Mouse (Mus musculus) ES-Bruce4 (cell line): ENCODE results near the gene Vamp4.

ENCODE experiments used
- CTCF ChIP-seq: IDR thresholded peaks from one replicate; pipeline ENCODE4 v1.8.1; 2011; ENCODE audit warnings: low read depth, low read length
- POLR2A ChIP-seq: IDR thresholded peaks from one replicate; pipeline ENCODE4 v1.8.1; 2011; ENCODE audit warnings: low read length; ENCODE audit not compliant: insufficient read depth

- TF ChIP-seq POLR2A (no peak), CTCF (no peak)
Measured at GRCm38 (mm10) chr1:162564992-162565391, 5.3 kb upstream of the Vamp4 start.
